Mouse (Mus musculus): Measurements from ENCODE around the gene Mrpl32.

GRCm38 (mm10) chr13:14612463-14612862, 502 bp downstream of the Mrpl32 start:
- TF ChIP-seq POLR2A (IDR thresholded peaks at IDR 0.05; ENCODE audit: extremely low read depth, insufficient read depth, low read length) (no peak), CTCF (IDR thresholded peaks at IDR 0.05; ENCODE audit: extremely low read depth, insufficient read depth, low read length) (no peak)

Data from cortical plate, adult 2 months (tissue).